Mouse (Mus musculus) macrophage (primary cell): Measurements from ENCODE around the gene Tbc1d21. TPM values are rescaled to one million over a fixed set of nuclear protein-coding genes. Genes with fewer than 3 reads are reported as not detected.

ENCODE experiments used
- H3K27ac ChIP-seq: fragments of 350-480 bp; formaldehyde crosslinking; 2 replicates; pipeline ENCODE4 v1.9.0; 2021
- H3K36me3 ChIP-seq: fragments of 350-480 bp; formaldehyde crosslinking; 2 replicates; pipeline ENCODE4 v1.9.0; 2021; ENCODE audit errors: inconsistent target
- H3K4me3 ChIP-seq: fragments of 350-480 bp; formaldehyde crosslinking; 2 replicates; pipeline ENCODE4 v1.9.0; 2021; ENCODE audit errors: inconsistent target
- H3K79me2 ChIP-seq: fragments of 350-480 bp; formaldehyde crosslinking; 2 replicates; pipeline ENCODE4 v1.9.0; 2021; ENCODE audit errors: inconsistent target
- WGBS: methylation state at CpG from one replicate; pipeline ENCODE4 v1.1.7; 2026; ENCODE audit warnings: inconsistent platforms; ENCODE audit not compliant: missing documents; 5-methylcytosine and 5-hydroxymethylcytosine counted together
- polyA plus RNA-seq: library from polyadenylated mRNA; stranded (reverse); fragments of 250-400 nt; gene quantifications from 3 replicates; pipeline ENCODE4 v1.2.4, GENCODE M21; 2018; ENCODE audit warnings: inconsistent platforms
- total RNA-seq, 78 experiments: library from RNA; depleted of rRNA; stranded (reverse); fragments of 250-400 nt; gene quantifications; 1 replicate in 9 of 78; 2 replicates in 24 of 78; 3 replicates in 43 of 78; 4 replicates in 2 of 78; pipeline ENCODE4 v1.2.4; 2018; ENCODE audit warnings: inconsistent platforms in 56 of 78

Gene Tbc1d21
- total RNA-seq (2018; cell fraction: chromatin; rRNA removed), result not detected
- total RNA-seq (2018; cell fraction: cytosol; rRNA removed), result not detected
- total RNA-seq (2018; cell fraction: nucleus; rRNA removed), result not detected
- polyA plus RNA-seq, result not detected in 3 replicates

- WGBS, result 89% methylated on average over 1 of the region's 1 CpGs
- Histone ChIP-seq H3K79me2 (no peaks in the 10 kb centered on the region), H3K36me3 (no peaks in the 10 kb centered on the region), H3K4me3 (no peak within 1 kb of the TSS), H3K27ac (no peak within 1 kb of the TSS)
Measured at GRCm38 (mm10) chr9:58370355-58370754, at the start of gene Tbc1d21. Gene Tbc1d21, minus strand, starts transcription at chr9:58370455.

- H3K79me2 ChIP-seq, result no peaks in the 10 kb centered on the region
- WGBS, result 94% methylated on average over 9 of the region's 9 CpGs
Measured at GRCm38 (mm10) chr9:58411556-58411955, 41.3 kb upstream of the Tbc1d21 start.

GRCm38 (mm10) chr9:58410057-58410735 lies 39.9 kb upstream of the Tbc1d21 start:
- Histone ChIP-seq H3K4me3 (no peak overlapping the region), H3K27ac (no peak overlapping the region), H3K79me2 (no peaks in the 10 kb centered on the region), H3K36me3 (no peaks in the 10 kb centered on the region)
- 82% methylated on average over 4 of the region's 4 CpGs for WGBS

More at GRCm38 (mm10) chr9:58411556-58411955, 41.3 kb upstream of the Tbc1d21 start:
- H3K36me3 ChIP-seq, result no peaks in the 10 kb centered on the region
- no peak overlapping the region for H3K4me3 ChIP-seq
- no peak overlapping the region for H3K27ac ChIP-seq

- H3K27ac ChIP-seq, result no peak overlapping the region
- no peaks in the 10 kb centered on the region for H3K36me3 ChIP-seq
- 72% methylated on average over 2 of the region's 2 CpGs for WGBS
- H3K4me3 ChIP-seq, result no peak overlapping the region
- no peaks in the 10 kb centered on the region for H3K79me2 ChIP-seq
Measured at GRCm38 (mm10) chr9:58409247-58409646, 39.0 kb upstream of the Tbc1d21 start.

- Histone ChIP-seq H3K27ac (no peak overlapping the region), H3K36me3 (no peaks in the 10 kb centered on the region), H3K4me3 (no peak overlapping the region), H3K79me2 (no peaks in the 10 kb centered on the region)
- WGBS, result 6% methylated on average over 4 of the region's 4 CpGs
Measured at GRCm38 (mm10) chr9:58404412-58404811, 34.2 kb upstream of the Tbc1d21 start.

- Histone ChIP-seq H3K4me3 (no peak overlapping the region), H3K36me3 (no peaks in the 10 kb centered on the region), H3K27ac (no peak overlapping the region), H3K79me2 (no peaks in the 10 kb centered on the region)
- 47% methylated on average over 6 of the region's 6 CpGs for WGBS
Measured at GRCm38 (mm10) chr9:58401371-58402082, 31.3 kb upstream of the Tbc1d21 start.

GRCm38 (mm10) chr9:58399609-58400008 lies 29.4 kb upstream of the Tbc1d21 start:
- Histone ChIP-seq H3K27ac (no peak overlapping the region), H3K36me3 (no peaks in the 10 kb centered on the region), H3K4me3 (no peak overlapping the region), H3K79me2 (no peaks in the 10 kb centered on the region)
- 40% methylated on average over 5 of the region's 5 CpGs for WGBS

GRCm38 (mm10) chr9:58394605-58395004 lies 24.4 kb upstream of the Tbc1d21 start:
- Histone ChIP-seq H3K36me3 (no peaks in the 10 kb centered on the region), H3K27ac (no peak overlapping the region), H3K79me2 (no peaks in the 10 kb centered on the region), H3K4me3 (no peak overlapping the region)
- WGBS, result 87% methylated on average over 8 of the region's 8 CpGs

GRCm38 (mm10) chr9:58393875-58394274 lies 23.6 kb upstream of the Tbc1d21 start:
- H3K79me2 ChIP-seq, result no peaks in the 10 kb centered on the region
- no peak overlapping the region for H3K4me3 ChIP-seq
- no peaks in the 10 kb centered on the region for H3K36me3 ChIP-seq
- WGBS, result 0% methylated on average over 1 of the region's 1 CpGs
- no peak overlapping the region for H3K27ac ChIP-seq

GRCm38 (mm10) chr9:58388381-58388780 lies 18.1 kb upstream of the Tbc1d21 start:
- 88% methylated on average over 3 of the region's 3 CpGs for WGBS
- Histone ChIP-seq H3K4me3 (no peak overlapping the region), H3K79me2 (no peaks in the 10 kb centered on the region), H3K36me3 (no peaks in the 10 kb centered on the region), H3K27ac (no peak overlapping the region)

GRCm38 (mm10) chr9:58378878-58379277 lies 8.6 kb upstream of the Tbc1d21 start:
- 65% methylated on average over 4 of the region's 4 CpGs for WGBS
- Histone ChIP-seq H3K79me2 (no peaks in the 10 kb centered on the region), H3K27ac (no peak overlapping the region), H3K4me3 (no peak overlapping the region), H3K36me3 (no peaks in the 10 kb centered on the region)

GRCm38 (mm10) chr9:58373912-58374431 lies 3.7 kb upstream of the Tbc1d21 start:
- WGBS, result 89% methylated on average over 12 of the region's 12 CpGs
- Histone ChIP-seq H3K79me2 (no peaks in the 10 kb centered on the region), H3K36me3 (no peaks in the 10 kb centered on the region), H3K27ac (no peak overlapping the region), H3K4me3 (no peak overlapping the region)

GRCm38 (mm10) chr9:58371914-58372313 lies 1.7 kb upstream of the Tbc1d21 start:
- Histone ChIP-seq H3K27ac (no peak overlapping the region), H3K4me3 (no peak overlapping the region), H3K36me3 (no peaks in the 10 kb centered on the region), H3K79me2 (no peaks in the 10 kb centered on the region)
- WGBS, result 33% methylated on average over 8 of the region's 8 CpGs

- Histone ChIP-seq H3K36me3 (no peaks in the 10 kb centered on the region), H3K79me2 (no peaks in the 10 kb centered on the region), H3K4me3 (no peak overlapping the region), H3K27ac (no peak overlapping the region)
- 67% methylated on average over 6 of the region's 6 CpGs for WGBS
Measured at GRCm38 (mm10) chr9:58369644-58370043, 611 bp downstream of the Tbc1d21 start.

- Histone ChIP-seq H3K4me3 (no peak overlapping the region), H3K79me2 (no peaks in the 10 kb centered on the region), H3K27ac (no peak overlapping the region), H3K36me3 (no peaks in the 10 kb centered on the region)
- WGBS, result 81% methylated on average over 8 of the region's 8 CpGs
Measured at GRCm38 (mm10) chr9:58364325-58364724, 5.9 kb downstream of the Tbc1d21 start.
